Mouse (Mus musculus) MEL (cell line): ENCODE results near the gene Gm15130.

Experiments
- CTCF ChIP-seq, 3 experiments: IDR thresholded peaks in 2 of 3; conservative IDR thresholded peaks in 1 of 3; 2 replicates each; pipeline ENCODE4 v1.5.1; 2011 to 2012; ENCODE audit warnings: low read length in 3 of 3, low read depth in 2 of 3, mild to moderate bottlenecking in 2 of 3, improper control_type of control experiment in 1 of 3, inconsistent platforms in 1 of 3, mixed read lengths in 1 of 3, moderate library complexity in 1 of 3; ENCODE audit not compliant: control insufficient read depth in 1 of 3, insufficient read depth in 1 of 3, poor library complexity in 1 of 3, severe bottlenecking in 1 of 3
- MYB ChIP-seq: IDR thresholded peaks from 2 replicates; pipeline ENCODE4 v1.6.1; 2011; ENCODE audit warnings: mild to moderate bottlenecking, low read depth, low read length, improper control_type of control experiment
- RCOR1 ChIP-seq: IDR thresholded peaks from 2 replicates; pipeline ENCODE4 v1.6.1; 2012; ENCODE audit warnings: low read depth, mild to moderate bottlenecking, inconsistent platforms, low read length, improper control_type of control experiment
- UBTF ChIP-seq: IDR thresholded peaks from 2 replicates; pipeline ENCODE4 v1.6.1; 2012; ENCODE audit warnings: low read depth, mild to moderate bottlenecking, inconsistent platforms, low read length, improper control_type of control experiment, moderate library complexity, borderline replicate concordance; ENCODE audit not compliant: insufficient read depth

- TF ChIP-seq MYB, result no peak
- TF ChIP-seq CTCF (IDR thresholded peaks at IDR 0.05 in 2 of 3, conservative IDR thresholded peaks at IDR 0.05 in 1 of 3; ENCODE audit: control insufficient read depth in 1 of 3, insufficient read depth in 1 of 3, low read depth in 2 of 3, low read length in 3 of 3, poor library complexity in 1 of 3, severe bottlenecking in 1 of 3), result no peak
- no peak for TF ChIP-seq UBTF
- no peak for TF ChIP-seq RCOR1
Observed at GRCm38 (mm10) chr2:111135739-111136138, 17.0 kb downstream of the Gm15130 start.
